Mouse (Mus musculus) stomach, postnatal 0 days (tissue): ENCODE results near the gene Fam234a.

ENCODE experiments used
- CTCF ChIP-seq: IDR thresholded peaks from 2 replicates; pipeline ENCODE4 v1.5.1; 2016; ENCODE audit warnings: antibody characterized with exemption, low read depth, mild to moderate bottlenecking, moderate library complexity
- EP300 ChIP-seq: optimal IDR thresholded peaks from 2 replicates; pipeline ENCODE3; 2016; ENCODE audit warnings: antibody characterized with exemption

DNA sequence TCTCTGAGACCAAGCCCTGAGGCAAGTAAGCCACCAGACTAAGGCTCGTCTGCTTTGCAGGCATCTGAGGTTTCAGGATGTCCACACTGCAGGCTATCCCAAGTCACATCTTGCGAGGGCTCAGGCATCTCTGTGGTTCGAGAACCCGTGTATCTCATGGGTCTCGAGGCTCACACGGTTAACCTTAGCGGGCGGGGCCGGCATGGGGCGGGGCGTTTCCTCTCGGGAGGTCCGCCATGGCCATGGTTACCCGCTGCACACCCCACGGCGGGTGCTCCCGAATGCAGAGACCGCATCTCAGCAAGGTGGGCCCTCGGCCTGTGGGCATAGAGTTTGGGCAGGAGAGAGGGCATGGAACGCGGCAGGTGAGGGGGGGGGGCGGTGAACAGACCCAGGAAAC is 41.3 kb downstream of the Fam234a start, which contains the start of gene Rgs11:
- TF ChIP-seq CTCF (no peak), EP300 (no peak)
